Mouse (Mus musculus) inflammation-experienced regulatory T-cells, adult 6 months (primary cell): Measurements from ENCODE around the gene Dctd. TPM values are rescaled to one million over a fixed set of nuclear protein-coding genes. Genes with fewer than 3 reads are reported as not detected.
"Not testable (repeated sequence)": the region's sequence is repeated elsewhere in the genome, so short reads cannot be mapped to it uniquely, and the experiment has no call there.

Experiments
- ATAC-seq: one replicate; pipeline ENCODE4 v1.8.0; 2017
- polyA plus RNA-seq, 3 experiments: library from polyadenylated mRNA; unstranded; fragments of 100-300 nt; shearing (Covaris generic); gene quantifications; one replicate each; pipeline ENCODE4 v1.2.1; 2017

Dctd gene
- polyA plus RNA-seq, 3 experiments from 2014 or later: 4.9 to 8.5 (median 7.4) TPM

GRCm38 (mm10) chr8:48146449-48146848 is 47.6 kb downstream of the Dctd start:
- no peak for ATAC-seq

DNA sequence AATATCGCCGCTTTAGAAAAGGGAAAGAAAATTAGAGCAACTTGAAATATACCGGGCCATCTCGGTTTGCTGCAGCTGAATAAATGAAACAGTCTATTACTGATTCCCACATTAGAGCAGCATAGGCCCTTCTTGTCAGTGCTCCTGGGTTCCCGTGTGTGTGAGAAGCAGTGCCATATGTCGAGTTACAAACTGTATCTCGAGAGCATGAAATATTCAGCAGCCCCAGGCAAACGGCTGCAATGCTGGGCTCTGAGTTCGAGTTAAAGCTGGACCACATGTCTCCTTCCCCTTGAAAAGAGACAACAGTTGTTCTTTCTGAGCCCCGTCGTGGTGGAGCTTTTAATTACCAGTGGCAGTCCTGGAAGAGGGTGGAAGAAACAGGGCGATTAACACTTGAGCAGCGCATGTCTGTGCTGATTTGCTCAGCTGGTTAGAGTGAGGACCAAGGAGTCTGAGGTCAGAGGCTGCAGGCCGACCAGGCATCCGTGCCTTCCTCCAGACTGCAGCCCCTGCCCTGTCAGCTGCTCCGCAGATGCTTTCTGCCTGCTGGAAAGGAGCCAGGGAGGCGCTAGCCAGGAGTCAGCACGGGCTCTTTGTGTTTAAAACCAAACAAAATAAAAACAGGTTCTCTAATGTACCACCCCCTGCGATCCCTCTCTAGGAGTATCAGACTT is 53.3 kb downstream of the Dctd start:
- no peak for ATAC-seq

DNA sequence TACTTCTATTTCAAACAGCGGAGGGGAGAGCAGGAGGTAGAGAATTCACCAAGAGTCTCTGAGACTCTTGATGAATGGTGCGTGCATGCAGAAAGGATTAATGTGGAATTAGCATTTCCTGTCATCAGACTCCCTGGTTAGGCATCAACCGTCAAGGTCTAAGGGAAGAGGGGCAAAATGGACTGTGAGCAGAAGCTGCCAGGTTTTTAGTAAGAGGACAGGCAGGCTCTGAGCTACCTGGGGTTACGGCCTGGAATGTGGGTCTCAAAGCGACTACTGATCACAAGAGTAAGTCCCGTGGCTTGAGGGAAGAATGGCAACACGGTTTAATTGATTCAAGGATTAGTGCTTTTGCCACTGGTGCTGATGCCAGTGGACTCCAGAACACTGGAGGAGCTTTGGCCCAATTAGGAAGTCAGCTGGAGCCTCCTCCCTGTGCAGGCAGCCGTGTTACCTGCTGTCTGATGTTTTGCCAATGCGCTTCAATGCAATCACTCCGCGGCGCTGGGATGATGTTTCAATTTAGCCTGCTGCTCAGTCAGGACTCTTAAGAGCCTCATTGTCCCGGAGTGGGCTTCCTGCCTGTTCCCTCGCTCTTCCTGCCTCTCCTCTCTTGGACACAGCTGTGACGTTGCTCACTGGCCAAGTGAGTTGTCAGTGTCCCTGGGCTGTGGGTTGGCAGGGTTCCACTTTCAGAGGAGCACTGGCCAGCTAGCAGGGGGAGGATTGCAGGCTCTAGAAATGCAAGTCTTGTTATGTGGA is 54.6 kb downstream of the Dctd start:
- ATAC-seq: no peak

GRCm38 (mm10) chr8:48157718-48158117 is 58.8 kb downstream of the Dctd start:
- no peak for ATAC-seq

DNA sequence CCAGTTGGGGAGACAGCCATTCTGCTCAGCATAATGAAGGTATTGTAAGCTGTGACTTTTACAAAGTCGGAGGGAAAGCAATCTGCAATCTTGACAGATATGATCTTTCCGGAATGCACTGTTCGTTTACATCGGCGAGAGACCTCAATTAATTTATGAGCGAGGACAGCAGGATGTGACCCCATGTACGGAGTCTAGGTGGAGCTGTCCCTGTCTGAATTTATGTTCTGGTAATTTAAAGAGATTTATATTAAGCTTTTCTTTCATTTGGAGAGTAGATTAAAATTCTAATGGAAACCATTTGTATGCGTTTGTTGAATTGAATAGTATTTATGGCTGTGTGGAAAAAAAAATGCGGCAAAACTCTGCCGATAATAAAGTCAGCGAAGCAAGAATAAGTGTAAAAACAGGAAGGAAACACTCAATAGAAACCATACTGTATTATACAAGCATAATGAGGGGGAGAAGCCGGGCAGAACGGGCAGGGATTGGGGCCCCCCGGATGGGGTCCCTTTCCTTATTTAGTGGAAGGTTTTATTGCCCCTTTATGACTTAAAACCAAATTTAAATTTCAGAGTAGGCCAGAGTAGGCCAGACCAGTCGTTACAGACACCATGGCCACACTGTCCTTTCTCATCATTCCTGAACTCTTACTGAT is 59.8 kb downstream of the Dctd start:
- ATAC-seq: no peak

DNA sequence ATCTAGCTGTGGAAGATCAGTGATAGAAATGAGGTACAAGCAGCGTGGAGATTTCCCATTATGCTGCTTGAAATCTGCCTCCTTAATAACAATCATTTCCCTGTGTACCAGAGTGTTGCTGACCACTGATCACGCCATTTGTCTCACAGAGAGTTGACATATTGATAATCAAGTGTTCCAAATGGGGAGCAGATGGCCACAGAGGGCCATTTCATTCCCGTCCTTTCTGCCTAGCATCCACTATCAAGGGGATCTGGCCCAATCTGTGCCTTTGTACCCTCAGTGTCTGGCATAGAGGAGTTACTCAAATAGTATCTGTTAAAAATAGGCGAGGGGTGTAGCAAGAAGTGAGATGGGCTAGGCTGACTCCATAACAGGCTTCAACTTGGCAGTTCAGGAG is 78.5 kb downstream of the Dctd start:
- ATAC-seq: no peak

- no peak for ATAC-seq
These were observed 79.0 kb downstream of the Dctd start for GRCm38 (mm10) chr8:48177876-48178275.

DNA sequence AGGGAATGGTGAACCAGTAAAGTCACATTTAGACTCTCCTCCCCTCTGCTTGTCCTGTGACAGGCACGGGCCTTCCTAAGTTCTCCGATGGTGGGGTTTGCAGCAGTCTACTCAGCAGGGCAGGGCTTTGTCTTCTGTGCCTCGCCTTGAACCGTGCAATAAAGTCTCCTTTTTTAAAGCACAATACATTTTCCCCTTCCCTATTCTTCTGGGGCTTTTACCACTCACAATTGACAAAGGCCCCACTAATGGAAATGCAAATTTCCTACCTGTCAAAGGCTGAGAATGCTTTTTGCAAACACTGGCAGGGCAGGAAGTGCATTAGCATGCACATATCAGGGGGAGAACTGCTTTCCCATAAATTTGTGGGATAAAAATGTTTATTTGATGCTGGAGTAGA is 80.1 kb downstream of the Dctd start:
- no peak for ATAC-seq

GRCm38 (mm10) chr8:48180146-48180545 is 81.3 kb downstream of the Dctd start:
- ATAC-seq: not testable (repeated sequence)

- no peak for ATAC-seq
These were observed 82.1 kb downstream of the Dctd start for GRCm38 (mm10) chr8:48181000-48181399.

GRCm38 (mm10) chr8:48183758-48184157 is 84.9 kb downstream of the Dctd start:
- ATAC-seq: no peak

DNA sequence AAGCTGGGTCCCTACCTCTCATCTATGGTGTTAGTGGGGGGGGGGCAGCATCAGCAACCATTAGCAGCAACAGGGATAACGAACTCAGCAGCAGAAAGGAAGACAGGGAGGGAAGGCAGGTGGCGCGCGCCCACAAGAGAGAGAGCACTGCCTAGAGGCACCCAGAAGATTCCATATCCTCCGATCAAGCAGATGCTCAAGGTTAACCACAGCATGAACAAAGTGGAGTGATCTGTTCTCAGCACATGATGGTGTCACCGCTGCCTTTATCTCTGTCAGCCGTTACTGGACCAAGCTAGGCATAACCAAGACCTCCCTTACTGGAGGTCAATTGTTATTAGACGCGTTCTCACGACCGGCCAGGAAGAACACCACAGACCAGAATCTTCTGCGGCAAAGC is 89.7 kb downstream of the Dctd start:
- ATAC-seq: no peak

GRCm38 (mm10) chr8:48195971-48196370 is 97.1 kb downstream of the Dctd start:
- no peak for ATAC-seq

DNA sequence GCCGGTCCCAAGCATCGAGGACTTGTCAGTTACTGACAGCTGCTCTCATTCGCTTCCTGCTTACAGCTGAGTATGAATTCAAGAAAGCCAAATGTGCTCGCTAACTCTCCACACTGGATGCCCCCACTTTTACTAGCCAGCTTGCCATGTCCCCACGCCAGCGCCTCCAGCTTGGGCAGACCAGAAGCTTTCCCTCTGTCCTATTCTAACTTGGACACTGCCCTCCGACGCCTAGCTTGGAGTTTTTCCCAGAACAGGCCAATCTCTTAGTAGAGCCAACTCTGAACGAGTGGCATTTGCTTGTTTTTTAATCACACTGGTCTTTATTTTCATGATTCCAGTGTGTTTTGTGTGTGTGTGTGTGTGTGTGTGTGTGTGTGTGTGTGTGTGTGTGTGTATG is 100.3 kb downstream of the Dctd start:
- no peak for ATAC-seq

- ATAC-seq: no peak
These were observed 103.7 kb downstream of the Dctd start for GRCm38 (mm10) chr8:48202632-48203031.

Other genes starting within 250 kb of the Dctd start
- gene Wwc2, start 108.2 kb upstream of the Dctd start, polyA plus RNA-seq: under 1 TPM in 2 of 3 experiments, not detected in 1; 0.10 to 0.16 TPM